Mouse (Mus musculus): Measurements from ENCODE around the gene Tspyl1.

Gene Tspyl1

GRCm38 (mm10) chr10:34300368-34300767, 18.4 kb downstream of the Tspyl1 start:
- no peak for DNase-seq (ENCODE audit: low spot score)

GRCm38 (mm10) chr10:34307070-34307469, 25.1 kb downstream of the Tspyl1 start:
- no peak for DNase-seq (ENCODE audit: low spot score)

DNA sequence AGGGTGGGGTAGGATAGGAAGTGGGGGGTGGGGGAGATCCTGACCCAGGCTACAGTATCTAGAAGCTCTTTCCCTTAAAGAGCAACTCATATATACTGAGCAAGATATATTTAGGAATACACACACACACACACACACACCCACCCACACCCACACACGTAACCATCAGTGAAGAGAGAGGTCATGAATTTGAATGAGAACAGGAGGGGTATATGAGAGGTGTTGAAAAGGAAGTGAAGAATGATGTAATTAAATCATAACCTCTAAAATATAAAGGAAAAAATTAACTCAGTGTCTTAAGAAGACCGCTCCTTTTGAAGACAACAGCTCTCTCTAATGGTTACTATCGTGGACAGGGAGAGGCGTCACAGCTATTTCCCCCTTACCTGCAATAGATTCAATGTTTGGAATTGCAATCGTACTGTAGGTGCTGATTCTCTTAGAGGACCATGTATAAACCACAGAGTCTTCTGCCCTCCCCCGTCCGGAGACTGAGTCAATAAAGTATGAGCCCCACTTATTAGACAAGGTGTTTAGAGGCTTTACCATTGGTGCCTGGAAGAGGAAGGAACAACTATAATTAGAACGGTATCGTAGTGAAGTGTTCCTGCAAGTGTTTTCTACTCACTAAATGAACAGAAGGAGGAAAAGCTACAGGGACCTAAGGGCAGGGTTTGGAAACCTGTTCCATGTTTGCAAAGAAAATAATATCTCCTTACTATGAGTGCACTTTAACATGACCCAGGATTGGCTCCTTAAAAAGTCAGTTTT, 28.1 kb downstream of the Tspyl1 start:
- DNase-seq (ENCODE audit: low spot score): no peak

- DNase-seq (ENCODE audit: low spot score): no peak
These were observed 30.5 kb downstream of the Tspyl1 start for GRCm38 (mm10) chr10:34312536-34312935.

DNA sequence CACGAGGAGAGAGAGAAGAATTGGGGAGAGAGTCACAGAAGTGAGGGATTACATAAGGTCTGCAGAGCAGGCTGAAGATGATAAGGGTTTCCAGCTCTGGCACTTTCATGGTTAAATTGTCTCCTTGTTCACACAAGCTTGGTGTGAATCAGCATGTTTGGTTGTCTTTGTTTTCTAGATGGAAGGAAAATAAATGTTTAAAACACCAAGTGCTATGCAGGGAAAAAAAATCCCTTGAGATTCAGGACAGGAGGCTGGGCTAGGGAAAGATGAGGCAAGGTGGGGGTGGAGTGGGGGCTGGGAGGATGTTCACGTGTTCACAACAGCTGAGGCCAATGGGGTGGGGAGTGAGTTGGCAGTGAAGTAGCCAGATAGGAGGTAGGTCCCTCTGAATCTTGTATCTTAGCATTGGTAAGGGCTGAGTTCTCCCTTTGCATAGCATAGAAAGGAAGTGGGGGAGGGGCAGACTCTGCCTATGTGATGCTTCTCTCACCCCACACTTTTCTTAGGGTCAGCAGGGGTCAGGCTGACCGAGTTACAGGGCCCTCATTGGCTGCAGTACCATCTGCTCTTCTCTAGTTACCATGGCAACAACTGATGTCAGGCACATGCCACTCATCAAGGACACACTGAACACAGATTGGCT, 34.7 kb downstream of the Tspyl1 start:
- DNase-seq (ENCODE audit: low spot score): no peak

DNA sequence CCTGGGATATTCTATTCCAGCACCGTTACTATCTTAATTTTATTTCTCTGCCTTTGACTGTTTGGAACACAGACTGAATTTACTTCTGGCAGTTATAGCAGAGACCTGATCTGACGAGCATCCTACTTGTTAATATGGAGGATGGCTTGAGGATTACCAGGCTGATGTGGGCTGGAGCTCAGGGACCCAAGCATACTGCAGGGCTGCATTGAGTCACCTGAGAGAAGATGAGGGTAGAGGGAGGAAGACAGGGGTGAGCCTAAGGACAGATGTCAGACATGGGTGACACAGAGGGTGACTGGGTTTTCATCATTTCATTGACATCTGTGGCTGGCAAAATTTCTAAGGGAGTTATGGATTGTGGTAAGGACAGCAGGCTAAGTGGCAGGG, 35.2 kb downstream of the Tspyl1 start:
- DNase-seq (ENCODE audit: low spot score): no peak

GRCm38 (mm10) chr10:34320809-34321208, 38.8 kb downstream of the Tspyl1 start:
- DNase-seq (ENCODE audit: low spot score): no peak

GRCm38 (mm10) chr10:34326701-34327100, 44.7 kb downstream of the Tspyl1 start:
- DNase-seq (ENCODE audit: low spot score): no peak

GRCm38 (mm10) chr10:34327144-34327543, 45.2 kb downstream of the Tspyl1 start:
- DNase-seq (ENCODE audit: low spot score): no peak

GRCm38 (mm10) chr10:34328310-34328709, 46.3 kb downstream of the Tspyl1 start:
- DNase-seq (ENCODE audit: low spot score): peak; percentile 33

Data from ovary, postnatal 14 days (tissue).